Mouse (Mus musculus) stomach, embryonic 16.5 days (tissue): ENCODE data around the gene Srsf4. TPM values are rescaled to one million over a fixed set of nuclear protein-coding genes. Genes with fewer than 3 reads are reported as not detected.
A peak's percentile ranks its signal among the peaks of the same experiment; 100 is the strongest.

ENCODE experiments used
- ATAC-seq: fragments of 200-750 bp; cut with Nextera tagmentation; 2 replicates; pipeline ENCODE4 v1.8.0; 2017; ENCODE audit warnings: moderate number of reproducible peaks, moderate TSS enrichment; ENCODE audit not compliant: insufficient read depth, low FRiP score
- H3K27ac ChIP-seq: fragments of 300-500 bp; sonication (generic); 2 replicates; pipeline ENCODE4 v1.5.1; 2014; ENCODE audit warnings: low read length
- H3K27me3 ChIP-seq: fragments of 300-500 bp; sonication (generic); 2 replicates; pipeline ENCODE4 v1.6.1; 2014; ENCODE audit warnings: low read length, control low read depth, mixed read lengths; ENCODE audit not compliant: control insufficient read depth, insufficient read depth
- H3K36me3 ChIP-seq: fragments of 300-500 bp; sonication (generic); 2 replicates; pipeline ENCODE4 v1.6.1; 2014; ENCODE audit warnings: low read length; ENCODE audit not compliant: control insufficient read depth, insufficient read depth
- H3K4me1 ChIP-seq: fragments of 300-500 bp; sonication (generic); 2 replicates; pipeline ENCODE4 v1.6.1; 2014; ENCODE audit warnings: low read length, control low read depth, mixed read lengths; ENCODE audit not compliant: control insufficient read depth, insufficient read depth
- H3K4me2 ChIP-seq: fragments of 300-500 bp; sonication (generic); 2 replicates; pipeline ENCODE4 v1.6.1; 2014; ENCODE audit warnings: low read depth, low read length, mixed read lengths
- H3K4me3 ChIP-seq: fragments of 300-500 bp; sonication (generic); replicated peaks from 2 replicates; pipeline ENCODE4 v1.5.1; 2014; ENCODE audit warnings: mild to moderate bottlenecking, low read length
- H3K9ac ChIP-seq: fragments of 300-500 bp; sonication (generic); 2 replicates; pipeline ENCODE4 v1.6.1; 2014; ENCODE audit warnings: low read length
- H3K9me3 ChIP-seq: fragments of 300-500 bp; sonication (generic); replicated peaks from 2 replicates; pipeline ENCODE4 v1.6.1; 2016; ENCODE audit warnings: low read length, control low read depth; ENCODE audit not compliant: control insufficient read depth
- WGBS: fragments of 180-500 bp; shearing (Covaris S2); extraction: QIAGEN DNeasy Blood & Tissue Kit; methylation state at CpG from one replicate; pipeline ENCODE4 v1.1.7; 2014; 5-methylcytosine and 5-hydroxymethylcytosine counted together
- polyA plus RNA-seq: library from polyadenylated mRNA; unstranded; fragments of >200 nt; fragmentation: Nextera tagmentation; extraction: Ambion mirVana; gene quantifications from 2 replicates; pipeline ENCODE4 v1.2.1, GENCODE M21; 2015

Srsf4 gene
- polyA plus RNA-seq, 1 experiment from 2014 or later = 81.2 TPM

GRCm38 (mm10) chr4:131915821-131916328 is 42.5 kb downstream of the Srsf4 start:
- no peaks in the 10 kb centered on the region for H3K36me3 ChIP-seq
- H3K27ac ChIP-seq = no peak overlapping the region
- H3K27me3 ChIP-seq = peaks cover 23% of the 10 kb centered on the region; the same call in 1 of the 2 replicates
- no peak overlapping the region for H3K4me3 ChIP-seq
- WGBS = 41% methylated on average over 13 of the region's 13 CpGs
- H3K9me3 ChIP-seq = no peaks in the 10 kb centered on the region
- no peak for ATAC-seq
- no peak overlapping the region for H3K9ac ChIP-seq
- H3K4me2 ChIP-seq = no peak overlapping the region
- H3K4me1 ChIP-seq = peaks cover 24% of the 10 kb centered on the region

GRCm38 (mm10) chr4:131916425-131916824 is 43.0 kb downstream of the Srsf4 start:
- ATAC-seq = peak; percentile 39; the same call in 1 of the 2 replicates
- H3K27ac ChIP-seq = no peak overlapping the region
- peaks cover 24% of the 10 kb centered on the region; the same call in 1 of the 2 replicates for H3K27me3 ChIP-seq
- H3K4me2 ChIP-seq = no peak overlapping the region
- peaks cover 22% of the 10 kb centered on the region for H3K4me1 ChIP-seq
- WGBS = 13% methylated on average over 15 of the region's 15 CpGs
- no peaks in the 10 kb centered on the region for H3K36me3 ChIP-seq
- H3K9me3 ChIP-seq = no peaks in the 10 kb centered on the region
- no peak overlapping the region for H3K9ac ChIP-seq
- no peak overlapping the region for H3K4me3 ChIP-seq

- no peak overlapping the region for H3K9ac ChIP-seq
- no peaks in the 10 kb centered on the region for H3K9me3 ChIP-seq
- no peaks in the 10 kb centered on the region for H3K36me3 ChIP-seq
- no peak for ATAC-seq
- 79% methylated on average over 10 of the region's 10 CpGs for WGBS
- H3K4me1 ChIP-seq = peaks cover 27% of the 10 kb centered on the region
- peaks cover 31% of the 10 kb centered on the region for H3K27me3 ChIP-seq
- no peak overlapping the region for H3K4me3 ChIP-seq
- no peak overlapping the region for H3K4me2 ChIP-seq
- H3K27ac ChIP-seq = no peak overlapping the region
These were observed 43.7 kb downstream of the Srsf4 start for GRCm38 (mm10) chr4:131917010-131917555.

GRCm38 (mm10) chr4:131918026-131918533 is 44.7 kb downstream of the Srsf4 start:
- Histone ChIP-seq H3K36me3 (no peaks in the 10 kb centered on the region), H3K9ac (no peak overlapping the region), H3K4me1 (peaks cover 32% of the 10 kb centered on the region), H3K4me3 (no peak overlapping the region), H3K27ac (no peak overlapping the region), H3K4me2 (no peak overlapping the region), H3K9me3 (no peaks in the 10 kb centered on the region), H3K27me3 (peaks cover 41% of the 10 kb centered on the region)
- ATAC-seq = no peak
- 77% methylated on average over 7 of the region's 7 CpGs for WGBS

GRCm38 (mm10) chr4:131918711-131919500 is 45.5 kb downstream of the Srsf4 start:
- 23% methylated on average over 15 of the region's 15 CpGs for WGBS
- peaks cover 37% of the 10 kb centered on the region for H3K27me3 ChIP-seq
- H3K27ac ChIP-seq = peak overlapping the region; percentile 9; the same call in 1 of the 2 replicates
- no peaks in the 10 kb centered on the region for H3K9me3 ChIP-seq
- no peak overlapping the region for H3K4me2 ChIP-seq
- no peaks in the 10 kb centered on the region for H3K36me3 ChIP-seq
- H3K4me3 ChIP-seq = no peak overlapping the region
- H3K4me1 ChIP-seq = peaks cover 32% of the 10 kb centered on the region
- peak; percentile 11 for ATAC-seq
- H3K9ac ChIP-seq = peak overlapping the region; percentile 27

- no peak for ATAC-seq
- Histone ChIP-seq H3K9me3 (no peaks in the 10 kb centered on the region), H3K4me2 (peak overlapping the region; percentile 90), H3K36me3 (no peaks in the 10 kb centered on the region), H3K27me3 (peaks cover 32% of the 10 kb centered on the region), H3K9ac (peak overlapping the region; percentile 79), H3K4me1 (peaks cover 32% of the 10 kb centered on the region), H3K27ac (peak overlapping the region; percentile 18; the same call in 1 of the 2 replicates), H3K4me3 (peak overlapping the region; percentile 64; the same call in 1 of the 2 replicates)
- WGBS = 31% methylated on average over 15 of the region's 15 CpGs
These were observed 46.2 kb downstream of the Srsf4 start for GRCm38 (mm10) chr4:131919506-131920140.

- 7% methylated on average over 39 of the region's 51 CpGs for WGBS
- peak overlapping the region; percentile 90 for H3K4me2 ChIP-seq
- peak overlapping the region; percentile 18; the same call in 1 of the 2 replicates for H3K27ac ChIP-seq
- H3K36me3 ChIP-seq = no peaks in the 10 kb centered on the region
- peak overlapping the region; percentile 64 for H3K4me3 ChIP-seq
- H3K9ac ChIP-seq = peak overlapping the region; percentile 79
- peak; percentile 16; the same call in 1 of the 2 replicates for ATAC-seq
- peaks cover 32% of the 10 kb centered on the region for H3K27me3 ChIP-seq
- no peaks in the 10 kb centered on the region for H3K9me3 ChIP-seq
- H3K4me1 ChIP-seq = peaks cover 28% of the 10 kb centered on the region
These were observed 46.8 kb downstream of the Srsf4 start for GRCm38 (mm10) chr4:131920141-131920594.

- 0 out of 2 replicates have a peak, but pooled peaks cover 2% of the 10 kb centered on the region for H3K36me3 ChIP-seq
- WGBS = under 1% methylated on average over 72 of the region's 76 CpGs
- peak; percentile 22; the same call in 1 of the 2 replicates for ATAC-seq
- H3K4me1 ChIP-seq = peaks cover 23% of the 10 kb centered on the region
- peak overlapping the region; percentile 64 for H3K4me3 ChIP-seq
- peak overlapping the region; percentile 79 for H3K9ac ChIP-seq
- peak overlapping the region; percentile 90 for H3K4me2 ChIP-seq
- no peaks in the 10 kb centered on the region for H3K9me3 ChIP-seq
- peak overlapping the region; percentile 18; the same call in 1 of the 2 replicates for H3K27ac ChIP-seq
- H3K27me3 ChIP-seq = peaks cover 28% of the 10 kb centered on the region
These were observed 47.4 kb downstream of the Srsf4 start for GRCm38 (mm10) chr4:131920595-131921351.
